Mouse (Mus musculus) embryonic facial prominence, embryonic 12.5 days (tissue): ENCODE results near the gene Nufip1. TPM values are rescaled to one million over a fixed set of nuclear protein-coding genes. Genes with fewer than 3 reads are reported as not detected.

Source experiments
- polyA plus RNA-seq: library from polyadenylated mRNA; unstranded; fragments of >200 nt; fragmentation: Nextera tagmentation; extraction: Ambion mirVana; gene quantifications from 2 replicates; pipeline ENCODE4 v1.2.1, GENCODE M21; 2016

The Nufip1 gene
- polyA plus RNA-seq, 1 experiment from 2014 or later = 19.6 TPM

Other genes with a start within 250 kb of the Nufip1 start
- gene Kctd4, start 155.9 kb upstream of the Nufip1 start, polyA plus RNA-seq = 0.64 and 0.95 TPM in 2 replicates
- 37.7 and 39.5 TPM in 2 replicates for gene Gtf2f2, start 100.0 kb upstream of the Nufip1 start, polyA plus RNA-seq
- gene Gpalpp1, start 131 bp upstream of the Nufip1 start, polyA plus RNA-seq = 15.0 and 15.6 TPM in 2 replicates